Mouse (Mus musculus) midbrain, embryonic 16.5 days (tissue): ENCODE measurements around the gene Camsap3. TPM values are rescaled to one million over a fixed set of nuclear protein-coding genes. Genes with fewer than 3 reads are reported as not detected.
A peak's percentile ranks its signal among the peaks of the same experiment; 100 is the strongest.

Experiments used
- ATAC-seq: fragments of 200-750 bp; cut with Nextera tagmentation; 2 replicates; pipeline ENCODE4 v1.8.0; 2017; ENCODE audit warnings: moderate TSS enrichment
- H3K27ac ChIP-seq: fragments of 300-500 bp; sonication (generic); 2 replicates; pipeline ENCODE4 v1.5.1; 2014; ENCODE audit warnings: mild to moderate bottlenecking, low read length, mixed read lengths
- H3K27me3 ChIP-seq: fragments of 300-500 bp; sonication (generic); 2 replicates; pipeline ENCODE4 v1.6.1; 2014; ENCODE audit warnings: low read depth, low read length, mixed read lengths; ENCODE audit not compliant: control insufficient read depth, insufficient read depth
- H3K36me3 ChIP-seq: fragments of 300-500 bp; sonication (generic); 2 replicates; pipeline ENCODE4 v1.6.1; 2014; ENCODE audit warnings: mild to moderate bottlenecking, low read length, moderate library complexity, mixed read lengths; ENCODE audit not compliant: control insufficient read depth, insufficient read depth
- H3K4me1 ChIP-seq: fragments of 300-500 bp; sonication (generic); 2 replicates; pipeline ENCODE4 v1.6.1; 2014; ENCODE audit warnings: mild to moderate bottlenecking, low read length, mixed read lengths; ENCODE audit not compliant: control insufficient read depth, insufficient read depth
- H3K4me2 ChIP-seq: fragments of 300-500 bp; sonication (generic); 2 replicates; pipeline ENCODE4 v1.6.1; 2014; ENCODE audit warnings: mild to moderate bottlenecking, low read length, mixed read lengths
- H3K4me3 ChIP-seq: fragments of 300-500 bp; sonication (generic); 2 replicates; pipeline ENCODE4 v1.5.1; 2014; ENCODE audit warnings: low read depth, mild to moderate bottlenecking, low read length, moderate library complexity, mixed read lengths
- H3K9ac ChIP-seq: fragments of 300-500 bp; sonication (generic); 2 replicates; pipeline ENCODE4 v1.6.1; 2014; ENCODE audit warnings: low read depth, low read length, mixed read lengths
- H3K9me3 ChIP-seq: fragments of 300-500 bp; sonication (generic); replicated peaks from 2 replicates; pipeline ENCODE4 v1.6.1; 2014; ENCODE audit warnings: mild to moderate bottlenecking, low read length, mixed read lengths; ENCODE audit not compliant: control insufficient read depth, poor library complexity, severe bottlenecking
- WGBS: fragments of 180-500 bp; shearing (Covaris S2); extraction: QIAGEN DNeasy Blood & Tissue Kit; methylation state at CpG from one replicate; pipeline ENCODE4 v1.1.7; 2014; 5-methylcytosine and 5-hydroxymethylcytosine counted together
- polyA plus RNA-seq: library from polyadenylated mRNA; unstranded; fragments of >200 nt; fragmentation: Nextera tagmentation; extraction: Ambion mirVana; gene quantifications from 2 replicates; pipeline ENCODE4 v1.2.1, GENCODE M21; 2015

Gene Camsap3
- polyA plus RNA-seq, result 45.1 and 48.7 TPM in 2 replicates

- 0% methylated on average over 7 of the region's 7 CpGs for WGBS
- no peaks in the 10 kb centered on the region for H3K9me3 ChIP-seq
- H3K36me3 ChIP-seq, result no peaks in the 10 kb centered on the region
- peak within 1 kb of the TSS; percentile 79 for H3K4me2 ChIP-seq
- H3K4me3 ChIP-seq, result peak within 1 kb of the TSS; percentile 96
- H3K4me1 ChIP-seq, result no peaks in the 10 kb centered on the region; the same call in 1 of the 2 replicates
- H3K27ac ChIP-seq, result peak within 1 kb of the TSS; percentile 91
- ATAC-seq, result peak; percentile 0; the same call in 1 of the 2 replicates
- H3K27me3 ChIP-seq, result no peaks in the 10 kb centered on the region
- peak within 1 kb of the TSS; percentile 95 for H3K9ac ChIP-seq
These were observed at the start of gene Camsap3 for GRCm38 (mm10) chr8:3586993-3587390. TSS of gene Camsap3 (plus strand) at chr8:3587293.

DNA sequence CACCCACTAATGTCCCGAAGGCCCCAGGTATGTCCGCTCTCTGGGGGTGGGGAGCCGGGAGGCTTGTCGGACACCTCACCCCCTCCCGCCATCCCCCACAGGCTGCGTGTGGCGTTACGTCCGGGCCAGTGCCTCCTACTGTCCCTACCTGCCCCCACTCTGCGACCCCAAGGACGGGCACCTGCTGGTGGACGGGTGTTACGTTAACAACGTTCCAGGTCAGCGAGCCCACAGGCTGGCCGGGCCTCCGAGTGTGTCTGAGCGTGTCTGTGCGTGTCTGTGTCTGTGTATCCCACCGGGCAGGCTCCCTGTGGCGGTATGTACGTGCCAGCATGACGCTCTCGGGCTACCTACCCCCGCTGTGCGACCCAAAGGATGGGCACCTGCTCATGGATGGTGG, 49.4 kb upstream of the Camsap3 start:
- no peak for ATAC-seq
- H3K27ac ChIP-seq, result no peak overlapping the region
- H3K9me3 ChIP-seq, result no peaks in the 10 kb centered on the region
- H3K9ac ChIP-seq, result no peak overlapping the region
- H3K4me1 ChIP-seq, result no peaks in the 10 kb centered on the region
- peaks cover 60% of the 10 kb centered on the region for H3K36me3 ChIP-seq
- 95% methylated on average over 25 of the region's 26 CpGs for WGBS
- no peak overlapping the region for H3K4me2 ChIP-seq
- no peaks in the 10 kb centered on the region for H3K27me3 ChIP-seq
- no peak overlapping the region for H3K4me3 ChIP-seq

GRCm38 (mm10) chr8:3539146-3539545, 47.9 kb upstream of the Camsap3 start:
- Histone ChIP-seq H3K27me3 (no peaks in the 10 kb centered on the region), H3K27ac (no peak overlapping the region), H3K9me3 (no peaks in the 10 kb centered on the region), H3K36me3 (peaks cover 64% of the 10 kb centered on the region), H3K9ac (no peak overlapping the region), H3K4me3 (no peak overlapping the region), H3K4me2 (no peak overlapping the region), H3K4me1 (no peaks in the 10 kb centered on the region)
- no peak for ATAC-seq
- 87% methylated on average over 7 of the region's 7 CpGs for WGBS

GRCm38 (mm10) chr8:3540076-3540475, 47.0 kb upstream of the Camsap3 start:
- H3K4me2 ChIP-seq, result no peak overlapping the region
- no peak for ATAC-seq
- WGBS, result 96% methylated on average over 4 of the region's 4 CpGs
- no peak overlapping the region for H3K9ac ChIP-seq
- no peaks in the 10 kb centered on the region for H3K4me1 ChIP-seq
- peaks cover 71% of the 10 kb centered on the region for H3K36me3 ChIP-seq
- H3K9me3 ChIP-seq, result no peaks in the 10 kb centered on the region
- no peak overlapping the region for H3K4me3 ChIP-seq
- H3K27ac ChIP-seq, result no peak overlapping the region
- no peaks in the 10 kb centered on the region for H3K27me3 ChIP-seq

DNA sequence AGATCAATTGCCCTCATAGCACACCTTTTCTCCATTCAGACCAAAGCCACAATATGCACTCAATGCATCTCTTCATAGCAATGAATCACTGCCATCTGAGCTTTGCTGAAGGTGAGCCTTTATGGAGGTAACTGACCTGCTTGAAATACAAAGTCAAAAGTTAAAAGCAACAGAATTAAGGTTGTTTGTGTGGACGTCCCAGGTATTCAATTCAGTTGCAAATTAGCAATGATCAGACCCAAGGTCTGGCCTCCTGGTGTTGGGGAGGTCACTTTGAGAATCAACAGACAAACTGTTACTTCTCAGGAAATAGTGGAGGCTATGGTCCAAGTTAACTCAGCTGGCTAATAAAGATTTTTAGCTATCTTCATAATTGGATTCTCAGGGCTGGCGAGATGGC, 40.6 kb upstream of the Camsap3 start:
- Histone ChIP-seq H3K27me3 (no peaks in the 10 kb centered on the region), H3K27ac (no peak overlapping the region), H3K9me3 (no peaks in the 10 kb centered on the region), H3K4me1 (no peaks in the 10 kb centered on the region), H3K36me3 (peaks cover 25% of the 10 kb centered on the region), H3K4me3 (no peak overlapping the region), H3K4me2 (no peak overlapping the region), H3K9ac (no peak overlapping the region)
- ATAC-seq, result no peak
- 89% methylated on average over 2 of the region's 2 CpGs for WGBS

GRCm38 (mm10) chr8:3552240-3552639, 34.9 kb upstream of the Camsap3 start:
- Histone ChIP-seq H3K9ac (no peak overlapping the region), H3K4me3 (no peak overlapping the region), H3K27me3 (no peaks in the 10 kb centered on the region), H3K27ac (no peak overlapping the region), H3K36me3 (no peaks in the 10 kb centered on the region), H3K4me1 (no peaks in the 10 kb centered on the region), H3K4me2 (no peak overlapping the region), H3K9me3 (no peaks in the 10 kb centered on the region)
- no peak for ATAC-seq
- 97% methylated on average over 1 of the region's 1 CpGs for WGBS

GRCm38 (mm10) chr8:3556114-3556513, 31.0 kb upstream of the Camsap3 start:
- H3K36me3 ChIP-seq, result no peaks in the 10 kb centered on the region
- WGBS, result 67% methylated on average over 4 of the region's 4 CpGs
- H3K9me3 ChIP-seq, result no peaks in the 10 kb centered on the region
- ATAC-seq, result peak; percentile 96
- H3K27me3 ChIP-seq, result no peaks in the 10 kb centered on the region
- H3K9ac ChIP-seq, result no peak overlapping the region
- no peak overlapping the region for H3K27ac ChIP-seq
- H3K4me3 ChIP-seq, result no peak overlapping the region
- no peaks in the 10 kb centered on the region for H3K4me1 ChIP-seq
- no peak overlapping the region for H3K4me2 ChIP-seq

DNA sequence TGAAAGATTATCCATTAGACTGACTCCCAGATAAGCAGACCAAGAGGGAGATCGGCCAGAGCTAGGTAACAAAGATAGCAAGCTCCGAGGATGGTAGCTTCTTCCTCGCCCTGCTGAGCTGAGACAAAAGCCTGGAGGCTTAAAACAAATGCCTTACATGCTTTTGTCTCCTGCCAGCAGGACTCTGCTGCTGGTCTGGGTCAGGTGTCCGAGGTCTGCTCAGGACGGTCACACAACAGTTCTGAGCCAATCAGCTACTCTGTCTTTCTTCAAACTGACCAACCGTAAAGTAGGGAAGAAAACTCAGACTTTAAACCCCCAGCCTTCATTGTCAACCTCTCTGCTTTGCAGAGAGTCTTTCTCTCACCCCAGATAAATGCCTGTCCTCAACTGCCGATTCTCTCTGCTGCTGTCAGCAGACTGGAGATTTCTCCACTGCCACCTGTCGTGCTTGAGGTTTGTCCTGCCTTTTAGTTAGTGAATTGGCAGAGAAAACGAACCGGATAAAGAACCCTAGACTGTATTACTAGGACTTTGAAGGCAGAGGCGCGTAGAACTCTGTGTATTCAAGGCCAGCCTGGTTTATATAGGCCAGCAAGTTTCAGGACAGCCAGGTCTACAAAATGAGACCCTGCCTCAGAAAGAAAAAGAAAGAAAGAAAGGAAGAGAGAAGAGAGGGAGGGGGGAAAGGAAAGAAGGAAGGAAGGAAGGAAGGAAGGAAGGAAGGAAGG, 19.3 kb upstream of the Camsap3 start, which contains the start of gene C330021F23Rik:
Gene C330021F23Rik, plus strand, starts transcription at position 350 of the 731 bp plus-strand sequence.
- H3K27ac ChIP-seq, result no peak within 1 kb of the TSS
- ATAC-seq, result peak; percentile 39; the same call in 1 of the 2 replicates
- H3K4me2 ChIP-seq, result peak within 1 kb of the TSS; percentile 29
- no peaks in the 10 kb centered on the region; the same call in 1 of the 2 replicates for H3K4me1 ChIP-seq
- no peaks in the 10 kb centered on the region for H3K9me3 ChIP-seq
- no peak within 1 kb of the TSS for H3K9ac ChIP-seq
- H3K36me3 ChIP-seq, result no peaks in the 10 kb centered on the region
- H3K4me3 ChIP-seq, result peak within 1 kb of the TSS; percentile 5; the same call in 1 of the 2 replicates
- no peaks in the 10 kb centered on the region for H3K27me3 ChIP-seq
- WGBS, result under 1% methylated on average over 12 of the region's 12 CpGs

- Histone ChIP-seq H3K27me3 (no peaks in the 10 kb centered on the region), H3K4me1 (no peaks in the 10 kb centered on the region; the same call in 1 of the 2 replicates), H3K9ac (no peak overlapping the region), H3K27ac (no peak overlapping the region), H3K9me3 (no peaks in the 10 kb centered on the region), H3K36me3 (no peaks in the 10 kb centered on the region), H3K4me3 (no peak overlapping the region), H3K4me2 (0 out of 2 replicates have a peak overlapping the region, but pooled peaks have one; percentile 29)
- no peak for ATAC-seq
- 3% methylated on average over 7 of the region's 7 CpGs for WGBS
These were observed 18.7 kb upstream of the Camsap3 start for GRCm38 (mm10) chr8:3568378-3568777.
